Mouse (Mus musculus): ENCODE data around the gene Me1.
"Not testable (repeated sequence)": the region's sequence is repeated elsewhere in the genome, so short reads cannot be mapped to it uniquely, and the experiment has no call there.

Gene Me1

GRCm38 (mm10) chr9:86594357-86594767, 101.4 kb downstream of the Me1 start:
- not testable (repeated sequence) for DNase-seq (ENCODE audit: low spot score)

- DNase-seq (ENCODE audit: low spot score): peak; percentile 44
Observed at GRCm38 (mm10) chr9:86592676-86593668, 102.8 kb downstream of the Me1 start.

GRCm38 (mm10) chr9:86587019-86587795, 108.5 kb downstream of the Me1 start:
- DNase-seq (ENCODE audit: low spot score): no peak

GRCm38 (mm10) chr9:86583740-86584139, 112.0 kb downstream of the Me1 start:
- peak; percentile 64 for DNase-seq (ENCODE audit: low spot score)

GRCm38 (mm10) chr9:86579657-86580056, 116.1 kb downstream of the Me1 start:
- DNase-seq (ENCODE audit: low spot score): no peak

GRCm38 (mm10) chr9:86575178-86575577, 120.6 kb downstream of the Me1 start:
- no peak for DNase-seq (ENCODE audit: low spot score)

GRCm38 (mm10) chr9:86573616-86574303, 122.0 kb downstream of the Me1 start:
- DNase-seq (ENCODE audit: low spot score): no peak

GRCm38 (mm10) chr9:86572636-86573291, 123.0 kb downstream of the Me1 start:
- peak; percentile 74 for DNase-seq (ENCODE audit: low spot score)

GRCm38 (mm10) chr9:86572196-86572595, 123.6 kb downstream of the Me1 start:
- no peak for DNase-seq (ENCODE audit: low spot score)

GRCm38 (mm10) chr9:86571540-86572135, 124.1 kb downstream of the Me1 start, which contains the start of the genes Pgm3 and Rwdd2a:
Gene Pgm3 (minus strand): TSS chr9:86571842.
Gene Rwdd2a (plus strand): TSS chr9:86571991.
- DNase-seq (ENCODE audit: low spot score): peak; percentile 98

GRCm38 (mm10) chr9:86570946-86571345, 124.8 kb downstream of the Me1 start:
- DNase-seq (ENCODE audit: low spot score): no peak

GRCm38 (mm10) chr9:86570261-86570890, 125.4 kb downstream of the Me1 start:
- no peak for DNase-seq (ENCODE audit: low spot score)

- DNase-seq (ENCODE audit: low spot score): peak; percentile 9
Observed at GRCm38 (mm10) chr9:86569314-86569910, 126.3 kb downstream of the Me1 start.

GRCm38 (mm10) chr9:86560543-86560942, 135.2 kb downstream of the Me1 start:
- DNase-seq (ENCODE audit: low spot score): peak; percentile 22

GRCm38 (mm10) chr9:86554641-86555040, 141.1 kb downstream of the Me1 start:
- DNase-seq (ENCODE audit: low spot score): no peak

GRCm38 (mm10) chr9:86553886-86554285, 141.9 kb downstream of the Me1 start:
- DNase-seq (ENCODE audit: low spot score): no peak

- no peak for DNase-seq (ENCODE audit: low spot score)
Observed at GRCm38 (mm10) chr9:86550717-86551116, 145.0 kb downstream of the Me1 start.

- no peak for DNase-seq (ENCODE audit: low spot score)
Observed at GRCm38 (mm10) chr9:86549637-86550162, 146.1 kb downstream of the Me1 start.

GRCm38 (mm10) chr9:86544559-86544958, 151.2 kb downstream of the Me1 start:
- no peak for DNase-seq (ENCODE audit: low spot score)

GRCm38 (mm10) chr9:86543451-86543850, 152.3 kb downstream of the Me1 start:
- DNase-seq (ENCODE audit: low spot score): no peak
